Mouse (Mus musculus) cortical plate, adult 2 months (tissue): ENCODE data around the gene Dohh.

Experiments used
- CTCF ChIP-seq: fragments of 200-500 bp; IDR thresholded peaks from 2 replicates; pipeline ENCODE4 v1.5.1; 2011; ENCODE audit warnings: mild to moderate bottlenecking, control low read depth, low read length; ENCODE audit not compliant: insufficient read depth; ENCODE audit errors: extremely low read depth
- POLR2A ChIP-seq: fragments of 200-500 bp; IDR thresholded peaks from 2 replicates; pipeline ENCODE4 v1.6.1; 2011; ENCODE audit warnings: mild to moderate bottlenecking, low read length, control low read depth; ENCODE audit not compliant: insufficient read depth; ENCODE audit errors: extremely low read depth

GRCm38 (mm10) chr10:81430831-81431525, 46.8 kb downstream of the Dohh start:
- no peak for TF ChIP-seq CTCF
- peak; percentile 52; the same call in 1 of the 2 replicates for TF ChIP-seq POLR2A
